Mouse (Mus musculus): ENCODE measurements around the gene Abcb11.

DNA sequence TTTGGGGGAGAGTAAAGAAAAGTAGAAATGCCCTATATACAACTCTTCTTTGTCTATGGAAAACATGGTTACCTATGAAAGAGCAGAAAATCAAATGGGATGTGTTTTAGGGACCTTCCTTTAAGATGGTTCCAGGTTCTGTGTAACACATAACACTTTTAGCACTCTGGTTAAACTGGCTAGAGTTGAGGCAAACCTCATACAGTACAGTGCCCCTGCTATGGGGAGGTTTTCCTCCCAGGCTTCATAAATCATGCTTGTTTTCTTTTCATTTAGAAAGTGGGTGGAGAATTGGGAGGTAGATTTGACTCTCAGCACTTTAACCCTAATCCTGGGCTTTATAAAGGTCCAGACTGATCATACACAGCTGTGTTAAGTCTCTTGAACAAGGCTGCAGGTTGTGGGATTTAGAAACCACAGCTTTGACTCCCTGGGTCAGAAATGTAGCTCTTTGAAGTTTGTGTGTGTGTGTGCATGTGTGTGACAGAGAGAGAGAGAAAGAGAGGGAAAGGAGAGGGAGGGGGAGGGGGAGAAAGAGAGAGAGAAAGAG is 78.3 kb downstream of the Abcb11 start:
- TF ChIP-seq CTCF (IDR thresholded peaks at IDR 0.05; ENCODE audit: low read depth, low read length) (no peak), EP300 (IDR thresholded peaks at IDR 0.05; ENCODE audit: insufficient read depth, low read depth, low read length) (no peak)
